Mouse (Mus musculus) hindbrain, embryonic 10.5 days (tissue): ENCODE measurements at regions not wholly inside any gene's neighbourhood (a gene's known extent, or its start where the extent isn't known, plus 50 kb on each side); places are given as distances from the start of the nearest gene placed in this dataset.

ENCODE experiments used
- DNase-seq: peaks from one replicate; pipeline ENCODE4 v3.0.0-alpha.2; 2017; ENCODE audit warnings: low spot score
- H3K27ac ChIP-seq: fragments of 300-500 bp; sonication (generic); 2 replicates; pipeline ENCODE4 v1.5.1; 2016; ENCODE audit warnings: mild to moderate bottlenecking, moderate library complexity
- H3K27me3 ChIP-seq: fragments of 300-500 bp; sonication (generic); 2 replicates; pipeline ENCODE4 v1.6.1; 2016; ENCODE audit warnings: mild to moderate bottlenecking; ENCODE audit not compliant: poor library complexity, insufficient read depth, severe bottlenecking
- H3K36me3 ChIP-seq: fragments of 300-500 bp; sonication (generic); 2 replicates; pipeline ENCODE4 v1.6.1; 2016; ENCODE audit warnings: mild to moderate bottlenecking, moderate library complexity
- H3K4me1 ChIP-seq: fragments of 300-500 bp; sonication (generic); replicated peaks from 2 replicates; pipeline ENCODE4 v1.6.1; 2016; ENCODE audit warnings: mild to moderate bottlenecking
- H3K4me3 ChIP-seq: fragments of 300-500 bp; sonication (generic); 2 replicates; pipeline ENCODE4 v1.5.1; 2016; ENCODE audit warnings: mild to moderate bottlenecking, moderate library complexity
- H3K9me3 ChIP-seq: fragments of 300-500 bp; sonication (generic); 2 replicates; pipeline ENCODE4 v1.6.1; 2016; ENCODE audit warnings: mild to moderate bottlenecking, moderate library complexity
- WGBS: fragments of 180-500 bp; shearing (Covaris S2); methylation state at CpG from one replicate; pipeline ENCODE4 v1.1.7; 2016; 5-methylcytosine and 5-hydroxymethylcytosine counted together

- Histone ChIP-seq H3K27me3 (no peaks in the 10 kb centered on the region), H3K4me3 (no peak overlapping the region), H3K27ac (no peak overlapping the region), H3K9me3 (peaks cover 9% of the 10 kb centered on the region), H3K4me1 (no peaks in the 10 kb centered on the region), H3K36me3 (no peaks in the 10 kb centered on the region)
- WGBS = 70% methylated on average over 1 of the region's 1 CpGs
- no peak for DNase-seq
Observed at GRCm38 (mm10) chr2:172150898-172151297, 97.4 kb upstream of the Mc3r start.

- Histone ChIP-seq H3K4me3 (no peak overlapping the region), H3K4me1 (no peaks in the 10 kb centered on the region), H3K36me3 (no peaks in the 10 kb centered on the region), H3K27me3 (no peaks in the 10 kb centered on the region), H3K9me3 (no peaks in the 10 kb centered on the region), H3K27ac (no peak overlapping the region)
- no peak for DNase-seq
- 95% methylated on average over 16 of the region's 16 CpGs for WGBS
Observed at GRCm38 (mm10) chr2:172159909-172160308, 88.4 kb upstream of the Mc3r start.

- H3K9me3 ChIP-seq = no peaks in the 10 kb centered on the region
- no peaks in the 10 kb centered on the region for H3K36me3 ChIP-seq
- DNase-seq = no peak
- H3K4me1 ChIP-seq = no peaks in the 10 kb centered on the region
- WGBS = 88% methylated on average over 10 of the region's 10 CpGs
- H3K4me3 ChIP-seq = no peak overlapping the region
- no peak overlapping the region for H3K27ac ChIP-seq
- no peaks in the 10 kb centered on the region for H3K27me3 ChIP-seq
Observed at GRCm38 (mm10) chr2:172177371-172177770, 70.9 kb upstream of the Mc3r start.

GRCm38 (mm10) chr2:172179301-172179700 is 69.0 kb upstream of the Mc3r start:
- 62% methylated on average over 4 of the region's 4 CpGs for WGBS
- no peaks in the 10 kb centered on the region for H3K9me3 ChIP-seq
- H3K27me3 ChIP-seq = no peaks in the 10 kb centered on the region
- DNase-seq = no peak
- no peaks in the 10 kb centered on the region for H3K36me3 ChIP-seq
- H3K4me3 ChIP-seq = no peak overlapping the region
- no peaks in the 10 kb centered on the region for H3K4me1 ChIP-seq
- no peak overlapping the region for H3K27ac ChIP-seq

GRCm38 (mm10) chr2:172197746-172198145 is 50.5 kb upstream of the Mc3r start:
- no peaks in the 10 kb centered on the region for H3K27me3 ChIP-seq
- no peak overlapping the region for H3K4me3 ChIP-seq
- no peaks in the 10 kb centered on the region for H3K9me3 ChIP-seq
- WGBS = 89% methylated on average over 11 of the region's 11 CpGs
- H3K36me3 ChIP-seq = no peaks in the 10 kb centered on the region
- no peak overlapping the region for H3K27ac ChIP-seq
- no peaks in the 10 kb centered on the region; the same call in 1 of the 2 replicates for H3K4me1 ChIP-seq
- no peak for DNase-seq
